Mouse (Mus musculus) CD4-positive, CD25-positive, alpha-beta regulatory T cell, adult 2 months (primary cell): ENCODE data around the gene Lrp1.

Source experiments
- DNase-seq: peaks from one replicate; pipeline ENCODE4 v3.0.0-alpha.2; 2012; ENCODE audit warnings: low read depth, low spot score

The Lrp1 gene

GRCm38 (mm10) chr10:127557397-127557796 is 63.6 kb downstream of the Lrp1 start:
- DNase-seq: peak; percentile 42

- peak; percentile 36 for DNase-seq
These were observed 65.2 kb downstream of the Lrp1 start for GRCm38 (mm10) chr10:127555703-127556102.

DNA sequence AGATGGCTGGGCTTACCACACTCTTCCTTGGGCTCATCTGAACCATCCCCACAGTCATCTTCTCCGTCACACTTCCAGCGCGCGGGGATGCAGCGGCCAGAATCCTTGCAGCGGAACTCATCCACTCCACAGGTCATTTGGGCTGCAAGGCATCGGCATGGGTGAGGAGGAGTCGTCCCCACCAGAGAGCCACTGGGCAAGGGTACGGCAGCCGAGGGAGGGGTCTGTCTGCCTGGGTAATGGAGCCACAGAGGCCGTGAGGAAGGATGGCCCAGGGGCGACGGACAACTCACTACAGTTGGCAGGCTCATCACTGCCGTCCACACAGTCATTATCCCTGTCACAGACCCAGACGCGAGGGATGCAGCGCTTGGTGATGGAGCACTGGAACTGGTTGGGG is 71.1 kb downstream of the Lrp1 start:
- no peak for DNase-seq

DNA sequence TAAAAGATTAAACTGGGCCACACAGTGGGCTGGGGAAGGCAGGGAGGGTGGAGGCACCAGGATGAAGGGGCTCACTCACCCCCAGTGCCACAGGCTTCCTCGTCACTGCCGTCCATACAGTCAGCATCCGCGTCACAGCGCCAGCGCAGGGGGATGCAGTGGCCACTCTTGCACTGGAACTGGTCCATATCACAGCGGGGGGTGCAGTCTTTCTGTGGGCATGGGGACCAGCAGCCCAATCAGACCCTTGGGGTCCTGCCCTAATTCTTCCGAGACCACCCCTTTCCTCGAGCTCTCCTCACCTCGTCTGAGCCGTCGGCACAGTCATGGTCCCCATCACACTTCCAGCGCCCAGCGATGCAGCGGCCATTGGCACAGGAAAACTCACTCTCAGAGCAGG is 72.7 kb downstream of the Lrp1 start:
- DNase-seq: no peak

DNA sequence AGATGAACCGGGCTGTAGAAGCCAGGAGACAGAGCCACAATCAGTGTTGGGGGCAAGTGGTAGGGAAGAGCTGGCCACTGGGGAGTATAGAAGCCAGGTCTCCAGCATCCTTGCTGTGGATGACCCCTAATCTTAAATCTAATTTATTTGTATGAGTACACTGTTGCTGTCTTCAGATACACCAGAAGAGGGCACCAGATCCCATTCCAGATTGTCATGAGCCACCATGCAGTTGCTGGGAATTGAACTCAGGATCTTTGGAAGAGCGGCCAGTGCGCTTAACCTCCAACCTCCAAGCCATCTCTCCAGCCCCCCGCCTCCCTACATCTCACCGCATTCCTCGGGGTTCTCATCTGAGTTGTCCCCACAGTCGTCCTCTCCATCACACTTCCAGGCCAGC is 74.4 kb downstream of the Lrp1 start:
- peak; percentile 27 for DNase-seq

DNA sequence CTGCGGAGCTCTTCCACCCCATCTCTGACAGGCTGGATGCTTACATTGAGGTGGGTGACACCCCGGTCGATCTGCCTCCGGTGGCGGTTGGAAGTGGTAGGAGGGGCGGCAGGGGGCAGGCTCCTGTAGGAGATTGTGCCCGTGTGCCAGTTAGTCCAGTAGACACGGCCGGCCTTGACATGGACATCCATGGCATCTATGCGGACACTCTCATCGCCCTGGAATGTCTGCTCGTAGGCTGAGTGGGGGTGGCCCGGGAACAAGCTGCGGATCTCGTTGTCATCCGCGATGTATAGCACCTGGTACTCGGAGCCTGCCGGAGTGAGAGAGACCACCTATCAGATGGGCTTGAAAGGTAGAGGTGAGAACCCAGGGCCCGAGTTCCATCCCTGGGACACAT is 76.6 kb downstream of the Lrp1 start:
- DNase-seq: no peak

DNA sequence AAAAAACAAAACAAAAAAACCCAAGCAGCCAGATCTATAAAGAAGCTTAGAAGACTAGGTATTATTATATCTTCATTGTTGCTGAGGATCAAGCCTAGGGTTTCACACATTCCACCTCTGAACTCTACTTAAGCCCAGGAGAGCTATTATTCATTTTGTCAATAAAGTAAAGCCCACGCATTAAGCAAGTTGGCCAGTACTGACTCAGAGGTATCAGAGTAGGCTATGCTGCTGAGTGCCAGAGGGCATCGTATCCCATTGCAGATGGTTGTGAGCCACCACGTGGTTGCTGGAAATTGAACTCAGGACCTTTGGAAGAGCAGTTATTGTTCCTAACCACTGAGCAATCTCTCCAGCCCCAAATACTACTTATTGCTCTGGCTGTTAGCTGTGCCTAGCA is 77.0 kb downstream of the Lrp1 start:
- no peak for DNase-seq

- no peak for DNase-seq
These were observed 78.2 kb downstream of the Lrp1 start for GRCm38 (mm10) chr10:127542720-127543119.

DNA sequence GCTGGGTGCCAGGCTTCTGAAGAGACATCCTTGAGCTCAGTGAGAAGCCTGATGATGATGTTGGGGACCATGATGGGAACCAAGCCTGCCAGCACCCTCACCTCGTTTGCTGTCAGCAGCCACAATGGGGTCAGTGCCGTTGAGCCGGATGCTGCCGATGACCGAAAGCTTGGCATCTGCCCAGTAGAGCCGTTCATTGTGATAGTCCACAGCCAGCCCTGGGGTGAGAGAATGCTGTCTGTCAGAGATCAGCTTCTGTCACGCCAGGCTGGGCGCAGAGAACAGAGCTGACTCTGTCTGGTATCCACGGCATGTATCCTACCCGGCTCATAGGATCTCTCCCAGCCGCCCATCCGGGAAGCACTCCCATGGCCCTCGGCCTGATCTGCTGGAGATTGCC is 78.9 kb downstream of the Lrp1 start:
- no peak for DNase-seq

DNA sequence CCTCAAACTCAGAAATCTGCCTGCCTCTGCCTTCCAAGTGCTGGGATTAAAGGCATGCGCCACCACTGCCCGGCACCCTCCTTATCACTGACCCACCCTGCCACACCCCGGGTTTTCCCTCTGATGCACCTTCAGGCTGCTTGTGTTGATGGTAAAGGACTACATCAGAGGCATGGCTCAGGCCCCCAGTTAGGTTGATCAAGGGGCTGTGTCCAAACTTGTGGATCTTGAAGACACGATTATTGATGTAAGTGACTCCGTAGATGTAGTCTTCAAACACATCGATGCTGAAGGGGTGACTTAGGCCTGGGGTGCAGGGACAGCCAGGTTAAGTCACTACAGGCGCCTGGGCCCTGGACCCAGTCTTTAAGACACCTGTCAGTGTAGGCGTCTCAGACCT is 79.4 kb downstream of the Lrp1 start:
- DNase-seq: no peak

DNA sequence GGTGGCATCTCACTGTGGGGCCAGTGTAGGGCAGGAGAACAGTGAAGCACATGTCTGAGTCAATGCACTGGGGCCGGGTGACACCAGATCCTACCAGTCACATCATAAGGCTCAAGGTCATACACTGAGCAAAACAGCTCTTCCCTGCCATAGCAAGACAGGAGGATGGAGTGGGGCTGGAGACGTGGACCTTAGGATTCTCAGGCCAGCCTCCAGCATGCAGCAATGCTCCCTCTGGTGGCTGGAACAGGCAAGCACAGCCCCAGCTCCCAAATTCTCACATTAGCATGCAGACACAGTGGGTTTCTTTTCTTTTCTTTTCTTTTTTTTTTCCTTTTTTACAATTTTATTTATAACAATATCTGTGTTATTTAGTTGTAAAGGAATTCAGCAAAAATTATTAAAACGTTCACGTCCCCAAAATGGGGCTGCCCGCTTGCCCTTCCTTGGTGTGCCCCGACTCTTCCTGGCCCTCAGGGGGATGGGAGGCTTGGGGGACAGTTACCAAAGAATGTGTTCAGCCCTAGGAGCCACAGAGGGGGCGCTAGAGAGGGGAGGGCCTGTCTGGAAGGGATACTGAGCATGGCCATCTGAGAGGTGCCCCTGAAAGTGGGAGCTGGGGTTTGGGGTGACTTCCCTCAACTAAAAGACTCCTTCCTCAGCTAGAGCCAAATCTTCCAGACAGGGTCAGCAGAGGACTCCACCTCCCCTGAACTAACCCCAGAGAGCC is 82.9 kb downstream of the Lrp1 start:
- DNase-seq: peak; percentile 78

- DNase-seq: peak; percentile 83
These were observed 84.2 kb downstream of the Lrp1 start for GRCm38 (mm10) chr10:127536586-127537314.

DNA sequence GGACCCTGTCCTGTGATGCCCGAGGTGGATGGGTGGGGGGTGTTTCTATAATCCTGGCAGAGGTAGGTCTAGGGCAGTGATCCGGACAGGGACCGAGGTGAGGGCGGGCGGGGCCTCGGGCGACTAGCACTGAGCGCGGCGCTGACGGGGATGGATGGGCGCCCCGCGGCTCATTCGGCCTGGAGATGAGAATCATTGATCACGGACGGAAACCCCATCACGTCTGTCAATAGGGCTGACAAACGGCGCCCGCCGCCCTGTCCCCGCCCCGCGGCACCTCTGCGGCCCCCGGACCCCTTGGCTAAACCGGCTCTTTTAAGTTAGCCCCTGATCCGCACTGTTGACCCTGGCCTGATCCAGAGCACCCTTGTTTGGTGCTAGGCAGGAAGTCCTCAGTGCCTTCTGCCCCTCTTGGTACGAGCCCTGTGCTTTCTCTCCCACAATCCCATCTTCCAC is 86.0 kb downstream of the Lrp1 start:
- peak; percentile 36 for DNase-seq

GRCm38 (mm10) chr10:127534036-127534928 is 86.7 kb downstream of the Lrp1 start, which contains the start of gene Nxph4:
Nxph4 (minus strand) TSS chr10:127534559.
- DNase-seq: peak; percentile 51

GRCm38 (mm10) chr10:127531548-127531947 is 89.4 kb downstream of the Lrp1 start:
- DNase-seq: no peak

GRCm38 (mm10) chr10:127530945-127531344 is 90.0 kb downstream of the Lrp1 start:
- DNase-seq: no peak

DNA sequence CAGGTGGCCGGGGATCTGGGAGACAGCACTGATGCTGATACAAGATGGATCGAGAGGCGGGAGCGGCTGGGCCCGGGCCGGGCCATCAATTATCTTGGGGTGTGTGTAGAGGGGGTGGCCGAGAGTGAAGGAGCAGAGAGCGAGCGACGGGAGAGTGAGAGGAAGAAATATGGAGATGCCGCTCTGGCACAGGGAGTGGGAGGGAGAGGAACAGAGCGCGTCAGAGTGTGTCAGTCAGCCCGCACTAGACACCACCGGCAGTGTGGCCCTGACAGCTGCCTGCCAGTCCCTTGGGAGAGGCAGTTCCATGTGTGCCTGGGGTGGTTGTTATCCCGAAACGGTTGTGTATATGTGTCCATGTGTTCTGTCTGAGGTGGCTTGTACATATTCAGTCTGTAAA is 93.5 kb downstream of the Lrp1 start:
- no peak for DNase-seq

DNA sequence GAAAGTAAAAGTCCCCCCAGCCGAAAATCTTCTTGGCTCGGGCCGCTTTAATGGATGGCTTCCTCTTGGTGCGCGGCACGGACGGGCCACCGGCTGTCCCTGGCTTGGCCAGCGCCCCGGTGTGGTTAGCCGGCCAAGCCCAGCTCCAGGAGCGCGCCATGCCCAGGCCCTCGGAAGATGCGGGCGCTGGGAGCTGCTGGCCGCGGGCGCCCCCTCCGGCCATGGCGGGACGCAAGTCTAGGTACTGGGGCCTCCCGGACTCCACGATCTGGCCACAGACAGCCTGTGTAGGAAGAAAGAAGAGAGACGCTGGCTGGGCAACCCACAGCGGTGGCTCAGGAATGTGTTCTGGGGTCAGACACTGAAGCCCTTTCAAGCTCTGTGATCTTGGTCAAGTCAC is 94.3 kb downstream of the Lrp1 start:
- DNase-seq: peak; percentile 56

GRCm38 (mm10) chr10:127526048-127526447 is 94.9 kb downstream of the Lrp1 start:
- DNase-seq: peak; percentile 73

DNA sequence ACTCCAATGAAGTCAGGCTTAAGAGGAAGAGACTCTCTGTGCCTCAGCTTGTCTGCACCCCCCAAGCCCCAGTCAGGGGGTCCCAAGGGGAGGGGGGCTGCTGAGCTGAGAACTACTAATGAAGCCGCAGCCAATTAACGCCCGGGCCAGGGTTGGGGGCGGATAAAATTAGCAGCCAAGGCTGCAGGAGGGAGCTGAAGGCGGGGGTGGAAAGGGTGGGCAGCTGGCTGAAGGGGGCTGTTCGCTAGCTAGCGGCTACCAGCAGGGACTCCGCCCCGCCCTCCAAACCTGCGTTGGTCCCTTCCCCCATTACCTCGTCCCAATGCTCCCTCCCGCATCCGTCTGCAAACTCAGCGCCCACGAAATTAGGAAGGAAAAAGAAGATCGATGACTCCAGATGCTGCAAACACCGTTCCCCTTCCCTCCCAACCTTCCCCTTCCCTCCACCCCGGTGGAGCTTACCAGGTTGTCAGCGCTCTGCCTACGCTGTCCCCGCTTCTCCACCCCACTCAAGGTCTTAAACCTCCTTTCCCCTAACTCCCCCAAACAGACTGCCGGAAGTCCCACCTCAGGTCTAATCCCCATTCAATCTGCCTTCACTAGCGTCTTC is 96.2 kb downstream of the Lrp1 start:
- no peak for DNase-seq

DNA sequence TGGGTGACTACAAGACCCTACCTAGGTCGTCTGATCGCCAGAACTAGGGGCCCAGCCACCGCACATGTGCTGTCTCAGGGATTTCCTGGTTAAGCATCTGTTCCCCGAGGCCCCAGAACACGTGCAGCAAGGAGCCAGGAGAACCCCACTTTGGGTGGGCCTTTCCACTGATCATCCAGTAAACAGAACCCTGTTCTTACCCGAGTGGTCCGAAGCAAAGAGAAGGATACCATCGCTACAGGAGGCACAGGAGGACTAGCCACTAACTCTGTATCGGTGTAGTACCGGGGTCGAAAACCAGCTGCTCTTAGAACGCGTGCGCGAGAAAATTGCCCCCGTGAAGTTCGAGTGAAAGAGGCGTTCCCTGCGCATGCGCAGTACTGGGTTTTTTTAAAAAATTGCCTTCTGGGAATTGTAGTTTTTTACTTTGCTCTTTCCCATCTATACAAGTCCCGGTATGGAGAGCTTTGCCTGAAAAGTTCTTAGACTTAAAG is 98.8 kb downstream of the Lrp1 start, which contains the start of gene Shmt2:
TSS of gene Shmt2 (minus strand) at position 357 of the 494 bp plus-strand sequence.
- DNase-seq: peak; percentile 90
